Mouse (Mus musculus): ENCODE results near the gene Gtf3c6. TPM values are rescaled to one million over a fixed set of nuclear protein-coding genes. Genes with fewer than 3 reads are reported as not detected.

Gene Gtf3c6
- 10 to 100 TPM; 19.5 to 27.2 TPM for total RNA-seq (2021)

- intact Hi-C loops (cut with DNase I): loop anchor here (2.0 to 5.0 kb wide), 2 partner anchors 45 to 267 kb away; partner anchors contain the start of gene Amd1
- DNase-seq (ENCODE audit: low spot score in 2 of 2): peak; percentile 94 to 95
Measured at GRCm38 (mm10) chr10:40257414-40258255, at the start of gene Gtf3c6. Gene Gtf3c6, minus strand, starts transcription at chr10:40258108.

- intact Hi-C loops (cut with DNase I): no loop called here
- DNase-seq (ENCODE audit: low spot score in 2 of 2): no peak
Measured at GRCm38 (mm10) chr10:40305989-40306388, 48.1 kb upstream of the Gtf3c6 start.

DNA sequence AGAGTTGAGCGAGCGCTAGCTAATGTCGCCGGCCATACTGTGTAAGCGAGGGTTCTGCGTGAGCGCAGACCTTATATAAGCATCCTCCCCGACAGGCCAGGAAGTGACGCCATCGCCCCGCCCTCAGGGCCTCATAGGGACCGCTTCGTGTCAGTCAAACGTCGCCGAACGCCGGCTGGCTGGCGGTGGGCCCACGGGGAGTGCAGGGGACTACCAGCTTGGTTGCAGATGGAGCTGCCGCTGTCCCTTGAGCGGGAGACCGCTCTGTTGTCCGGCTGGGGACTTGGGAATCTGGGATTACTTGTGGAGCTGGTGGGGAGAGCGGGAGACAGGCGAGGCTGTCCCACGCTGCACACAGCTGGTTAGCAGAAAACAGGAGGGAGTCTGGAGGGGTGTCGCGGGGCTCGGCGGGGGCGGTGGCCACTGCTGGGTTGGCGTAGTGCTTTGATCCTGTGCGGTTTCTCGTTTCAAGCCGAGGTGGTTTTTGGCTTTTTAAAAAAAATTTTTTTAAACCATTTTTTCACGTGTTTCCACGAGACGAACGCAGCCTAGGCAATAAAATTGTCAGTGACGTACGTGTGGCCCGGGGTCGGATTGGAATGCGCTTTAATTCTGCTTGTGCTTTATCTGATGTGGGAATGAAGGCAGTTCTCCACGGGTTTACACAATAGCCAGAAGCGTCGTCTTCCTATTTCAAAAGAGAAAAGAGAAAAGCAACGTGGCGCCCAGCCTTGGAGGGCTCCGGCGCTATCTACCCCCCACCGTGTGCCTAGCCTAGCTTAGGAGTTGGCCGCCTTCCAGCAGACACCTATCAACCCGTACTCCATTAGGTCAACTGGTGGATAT lies 44.5 kb upstream of the Gtf3c6 start, which contains the start of gene Amd1:
Gene Amd1 (minus strand): TSS at position 47 of the 846 bp plus-strand sequence.
- peak; percentile 100 for DNase-seq (ENCODE audit: low spot score in 2 of 2)
- intact Hi-C loops (cut with DNase I): loop anchor here (1.0 to 5.0 kb wide), 3 partner anchors 45 to 220 kb away; partner anchors contain the start of gene Gtf3c6

GRCm38 (mm10) chr10:40301181-40302075 lies 43.5 kb upstream of the Gtf3c6 start:
- peak; percentile 50 to 70 for DNase-seq (ENCODE audit: low spot score in 2 of 2)
- intact Hi-C loops (cut with DNase I): loop anchor here (1.0 to 5.0 kb wide), 3 partner anchors 44 to 221 kb away; partner anchors contain the start of gene Gtf3c6

DNA sequence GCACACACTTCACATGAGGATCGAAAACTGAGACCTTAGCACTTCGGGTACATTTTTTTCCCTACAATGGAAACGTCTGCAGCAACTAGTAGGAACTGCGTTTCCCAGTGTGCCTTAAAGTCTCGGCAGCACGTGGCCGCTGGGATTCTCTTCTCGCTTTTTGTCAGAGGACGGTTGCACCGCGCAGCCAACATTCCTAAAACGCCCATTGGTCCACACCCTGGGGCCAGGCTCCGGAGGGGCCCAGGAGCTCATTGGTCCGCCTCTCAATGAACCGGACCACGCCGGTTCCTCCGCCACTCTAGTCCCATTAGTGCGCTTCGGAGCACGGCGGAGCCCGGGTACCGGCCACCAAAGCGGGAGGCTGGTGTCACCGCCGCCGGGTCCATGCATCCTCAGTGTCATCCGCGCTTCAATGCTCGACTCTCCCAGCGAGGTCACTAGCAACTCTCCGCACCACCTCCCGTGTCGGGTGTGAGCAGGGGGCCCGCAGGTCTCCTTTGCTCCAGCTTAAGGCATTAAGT lies 42.8 kb upstream of the Gtf3c6 start:
- intact Hi-C loops (cut with DNase I): loop anchor here (5.0 kb wide), 2 partner anchors 43 to 222 kb away; partner anchors contain the start of gene Gtf3c6

DNA sequence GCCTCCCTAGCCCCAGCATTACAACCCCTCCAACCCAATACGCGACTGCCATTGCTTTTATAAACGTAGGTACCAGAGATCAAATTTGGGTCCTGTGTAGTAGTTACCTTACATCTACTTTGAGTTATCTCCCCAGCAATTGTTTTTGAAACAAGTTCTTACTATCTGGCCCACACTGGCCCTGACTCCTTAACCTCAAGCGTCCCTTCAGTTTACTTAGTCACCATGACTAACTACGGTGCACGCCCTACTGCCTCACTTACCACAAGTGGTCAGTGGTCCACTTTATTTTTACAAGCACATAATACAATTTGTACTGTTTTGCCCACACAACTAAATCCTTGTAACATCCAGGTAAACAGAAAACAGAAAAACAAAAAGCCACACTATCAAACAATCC lies 34.7 kb upstream of the Gtf3c6 start:
- intact Hi-C loops (cut with DNase I): no loop called here
- no peak for DNase-seq (ENCODE audit: low spot score in 2 of 2)

More for the DNA sequence above, 42.8 kb upstream of the Gtf3c6 start:
- peak; percentile 81 to 84 for DNase-seq (ENCODE audit: low spot score in 2 of 2)

GRCm38 (mm10) chr10:40286767-40287166 lies 28.9 kb upstream of the Gtf3c6 start:
- no peak for DNase-seq (ENCODE audit: low spot score in 2 of 2)
- intact Hi-C loops (cut with DNase I): no loop called here

- no peak for DNase-seq (ENCODE audit: low spot score in 2 of 2)
Measured at GRCm38 (mm10) chr10:40285571-40285970, 27.7 kb upstream of the Gtf3c6 start.

GRCm38 (mm10) chr10:40284997-40285396 lies 27.1 kb upstream of the Gtf3c6 start:
- intact Hi-C loops (cut with DNase I): no loop called here
- no peak for DNase-seq (ENCODE audit: low spot score in 2 of 2)

More at GRCm38 (mm10) chr10:40285571-40285970, 27.7 kb upstream of the Gtf3c6 start:
- intact Hi-C loops (cut with DNase I): no loop called here

DNA sequence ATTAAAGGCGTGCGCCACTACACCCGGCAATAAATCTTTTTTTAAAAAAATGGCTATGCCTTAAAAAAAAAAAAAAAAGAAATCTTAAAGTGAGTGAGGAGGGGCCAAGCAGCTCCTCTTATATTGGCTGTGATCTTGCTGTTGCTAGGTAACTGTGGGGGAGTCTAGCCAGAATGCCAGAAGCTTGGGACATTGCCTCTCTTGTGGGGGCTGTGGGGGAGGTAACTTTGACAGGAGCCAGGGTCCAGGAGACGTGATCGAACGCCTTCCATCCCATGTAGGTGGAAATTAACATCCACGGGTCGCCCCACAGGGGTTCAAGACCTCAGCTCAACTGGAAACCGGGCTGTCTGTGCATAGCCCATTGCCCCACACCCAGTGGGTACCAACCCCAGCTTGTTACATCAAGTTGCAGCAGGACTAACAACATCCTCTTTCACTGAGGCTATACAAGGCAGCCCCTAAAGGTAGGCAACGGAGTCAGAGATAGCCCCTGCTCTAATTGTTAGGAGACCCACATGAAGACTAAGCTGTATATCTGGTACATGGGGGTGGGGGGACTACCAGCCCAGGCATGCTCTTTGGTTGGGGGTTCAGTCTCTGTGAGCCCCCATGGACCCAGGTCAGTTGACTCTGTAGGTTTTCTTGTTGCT lies 26.4 kb upstream of the Gtf3c6 start:
- intact Hi-C loops (cut with DNase I): no loop called here
- peak; percentile 45 to 50 for DNase-seq (ENCODE audit: low spot score in 2 of 2)

GRCm38 (mm10) chr10:40283636-40284035 lies 25.7 kb upstream of the Gtf3c6 start:
- intact Hi-C loops (cut with DNase I): no loop called here
- no peak for DNase-seq (ENCODE audit: low spot score in 2 of 2)

- DNase-seq (ENCODE audit: low spot score in 2 of 2): no peak
- intact Hi-C loops (cut with DNase I): no loop called here
Measured at GRCm38 (mm10) chr10:40281565-40281964, 23.7 kb upstream of the Gtf3c6 start.

- intact Hi-C loops (cut with DNase I): no loop called here
- no peak for DNase-seq (ENCODE audit: low spot score in 2 of 2)
Measured at GRCm38 (mm10) chr10:40278317-40278716, 20.4 kb upstream of the Gtf3c6 start.

DNA sequence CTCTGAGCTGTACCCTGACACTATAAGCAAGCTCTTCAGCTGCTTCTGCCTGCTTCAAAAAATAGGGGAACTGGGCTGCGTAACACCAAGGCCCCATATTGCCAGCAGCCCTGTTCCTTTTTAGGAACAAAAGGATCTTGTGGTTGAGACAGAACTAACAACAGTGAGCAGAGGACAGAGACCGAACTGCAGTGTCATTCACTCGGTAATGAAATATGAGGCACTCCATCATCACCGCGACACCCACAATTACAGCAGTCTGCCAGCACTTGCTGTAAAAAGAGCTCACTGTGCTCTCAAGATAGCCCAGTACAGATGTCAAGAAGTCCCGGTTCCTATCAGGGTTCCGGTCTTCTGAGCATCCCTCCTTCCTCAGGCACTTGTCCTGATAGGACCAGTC lies 18.1 kb upstream of the Gtf3c6 start:
- no peak for DNase-seq (ENCODE audit: low spot score in 2 of 2)
- intact Hi-C loops (cut with DNase I): no loop called here

- no peak for DNase-seq (ENCODE audit: low spot score in 2 of 2)
- intact Hi-C loops (cut with DNase I): no loop called here
Measured at GRCm38 (mm10) chr10:40273938-40274337, 16.0 kb upstream of the Gtf3c6 start.

DNA sequence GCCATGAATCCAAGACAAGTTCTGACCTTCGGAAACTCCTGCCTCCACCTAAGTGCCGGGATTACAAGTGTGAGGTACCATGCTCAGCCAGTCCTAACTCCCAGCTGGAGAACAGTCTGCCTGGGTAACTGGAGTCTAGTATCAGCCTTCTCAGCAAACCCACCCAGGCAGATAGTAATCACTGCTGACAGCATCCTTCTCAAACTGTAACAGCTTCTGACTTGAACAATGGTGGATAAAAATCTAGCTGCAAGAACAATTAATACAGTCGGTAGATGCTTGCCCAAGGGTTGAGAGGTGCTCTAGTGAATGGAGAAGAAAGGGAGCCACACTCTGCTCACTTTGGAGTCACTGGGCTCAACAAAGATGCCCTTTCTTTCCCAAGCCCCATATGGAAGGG lies 13.3 kb upstream of the Gtf3c6 start:
- intact Hi-C loops (cut with DNase I): no loop called here
- DNase-seq (ENCODE audit: low spot score in 2 of 2): no peak

DNA sequence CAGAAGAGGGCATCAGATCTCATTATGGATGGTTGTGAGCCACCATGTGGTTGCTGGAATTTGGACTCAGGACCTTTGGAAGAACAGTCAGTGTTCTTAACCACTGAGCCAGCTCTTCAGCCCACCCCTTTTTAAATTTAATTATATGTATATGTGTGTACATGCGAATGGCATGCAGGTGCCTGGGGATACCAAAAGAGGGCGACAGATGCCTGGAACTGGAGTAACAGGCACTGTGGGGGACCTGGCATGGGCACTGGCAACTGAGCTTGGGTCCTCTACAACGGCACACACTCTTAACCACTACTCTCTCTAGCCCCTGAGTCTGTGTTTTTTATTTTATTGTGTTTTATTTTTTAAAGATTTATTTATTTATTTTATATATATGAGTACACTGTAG lies 7.0 kb upstream of the Gtf3c6 start:
- no peak for DNase-seq (ENCODE audit: low spot score in 2 of 2)
- intact Hi-C loops (cut with DNase I): no loop called here

DNA sequence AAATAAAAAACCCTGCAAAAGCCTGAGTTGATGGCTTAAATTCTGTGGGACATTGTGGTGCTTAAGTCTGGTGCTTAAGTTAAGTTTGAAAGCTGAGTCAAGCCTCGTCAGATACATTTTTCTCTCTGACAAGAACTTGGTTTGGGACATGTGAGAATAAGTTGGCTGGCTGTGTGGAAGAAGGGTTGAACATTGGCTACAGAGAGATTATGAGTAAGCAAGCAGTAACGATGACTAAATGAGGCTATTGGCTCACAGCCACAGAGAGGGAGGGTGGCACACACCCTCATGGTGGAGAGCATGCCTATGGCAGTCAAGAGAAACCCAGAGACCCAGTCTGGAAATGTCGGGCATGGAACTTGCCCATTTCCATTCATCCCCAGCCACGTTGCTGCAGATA lies 5.8 kb upstream of the Gtf3c6 start:
- intact Hi-C loops (cut with DNase I): no loop called here
- DNase-seq (ENCODE audit: low spot score in 2 of 2): no peak
